Mouse (Mus musculus) limb, embryonic 14.5 days (tissue): ENCODE data around the gene Scn3b. TPM values are rescaled to one million over a fixed set of nuclear protein-coding genes. Genes with fewer than 3 reads are reported as not detected.
A peak's percentile ranks its signal among the peaks of the same experiment; 100 is the strongest.

Experiments used
- ATAC-seq: fragments of 200-750 bp; cut with Nextera tagmentation; 2 replicates; pipeline ENCODE4 v1.8.0; 2017; ENCODE audit warnings: low read depth, moderate number of reproducible peaks, moderate TSS enrichment; ENCODE audit not compliant: low FRiP score
- DNase-seq: peaks from one replicate; pipeline ENCODE4 v3.0.0-alpha.2; 2015; ENCODE audit warnings: low spot score
- H3K27ac ChIP-seq: fragments of 300-500 bp; sonication (generic); replicated peaks from 2 replicates; pipeline ENCODE4 v1.5.1; 2014; ENCODE audit warnings: low read depth, mild to moderate bottlenecking, low read length, moderate library complexity, mixed read lengths
- H3K27me3 ChIP-seq: fragments of 300-500 bp; sonication (generic); 2 replicates; pipeline ENCODE4 v1.6.1; 2014; ENCODE audit warnings: low read length, mixed read lengths; ENCODE audit not compliant: control insufficient read depth, insufficient read depth
- H3K36me3 ChIP-seq: fragments of 300-500 bp; sonication (generic); 2 replicates; pipeline ENCODE4 v1.6.1; 2014; ENCODE audit warnings: mild to moderate bottlenecking, low read length, moderate library complexity, mixed read lengths; ENCODE audit not compliant: control insufficient read depth, insufficient read depth
- H3K4me1 ChIP-seq: fragments of 300-500 bp; sonication (generic); 2 replicates; pipeline ENCODE4 v1.6.1; 2014; ENCODE audit warnings: antibody characterized with exemption, low read length, mixed read lengths; ENCODE audit not compliant: control insufficient read depth, insufficient read depth
- H3K4me2 ChIP-seq: fragments of 300-500 bp; sonication (generic); replicated peaks from 2 replicates; pipeline ENCODE4 v1.6.1; 2014; ENCODE audit warnings: low read depth, mild to moderate bottlenecking, low read length, moderate library complexity; ENCODE audit not compliant: severe bottlenecking
- H3K4me3 ChIP-seq: fragments of 300-500 bp; sonication (generic); replicated peaks from 2 replicates; pipeline ENCODE4 v1.5.1; 2014; ENCODE audit warnings: low read length
- H3K9ac ChIP-seq: fragments of 300-500 bp; sonication (generic); 2 replicates; pipeline ENCODE4 v1.6.1; 2014; ENCODE audit warnings: mild to moderate bottlenecking, low read depth, low read length, moderate library complexity; ENCODE audit not compliant: severe bottlenecking
- H3K9me3 ChIP-seq: fragments of 300-500 bp; sonication (generic); 2 replicates; pipeline ENCODE4 v1.6.1; 2016; ENCODE audit warnings: low read length; ENCODE audit not compliant: control insufficient read depth
- POLR2A ChIP-seq: fragments of 200-500 bp; IDR thresholded peaks from 2 replicates; pipeline ENCODE4 v1.8.0; 2012; ENCODE audit warnings: inconsistent platforms, mild to moderate bottlenecking, moderate library complexity, borderline replicate concordance; ENCODE audit not compliant: insufficient read depth, insufficient read length; ENCODE audit errors: extremely low read depth
- WGBS: fragments of 180-500 bp; shearing (Covaris S2); extraction: QIAGEN DNeasy Blood & Tissue Kit; methylation state at CpG from one replicate; pipeline ENCODE4 v1.1.7; 2014; 5-methylcytosine and 5-hydroxymethylcytosine counted together
- polyA plus RNA-seq, 2 experiments: library from polyadenylated mRNA; depleted of rRNA in 1 of 2; stranded (reverse) in 1 of 2; unstranded in 1 of 2; fragments of >200 nt; fragmentation: Nextera tagmentation in 1 of 2; extraction: Ambion mirVana in 1 of 2; gene quantifications; 2 replicates each; pipeline versions ENCODE4 v1.2.1 to v1.2.3; 2012 to 2014

Scn3b gene
- polyA plus RNA-seq, 2 experiments: 14.6 to 15.8 TPM

DNA sequence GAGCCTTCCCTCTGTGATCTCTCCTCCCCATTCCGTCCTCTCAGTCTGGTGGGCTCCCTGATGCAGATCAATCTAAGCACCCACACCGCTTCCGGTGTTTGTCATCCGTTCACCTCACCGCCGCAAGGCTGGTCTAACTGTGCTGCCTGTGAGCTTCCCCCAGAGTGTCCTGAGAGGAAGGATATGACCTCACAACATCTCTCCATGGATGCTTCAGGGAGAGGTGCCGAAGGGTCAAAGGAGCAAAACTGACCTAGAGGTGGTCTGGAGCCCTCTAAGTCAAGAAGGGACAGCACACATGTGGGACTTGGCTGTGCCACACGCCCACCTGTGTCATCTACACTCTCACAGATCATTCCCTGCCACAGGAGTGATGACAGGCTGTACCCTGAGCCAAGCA, 33.4 kb downstream of the Scn3b start:
- WGBS: 88% methylated on average over 8 of the region's 8 CpGs
- Histone ChIP-seq H3K36me3 (peaks cover 18% of the 10 kb centered on the region), H3K4me3 (no peak overlapping the region), H3K4me1 (no peaks in the 10 kb centered on the region), H3K9me3 (no peaks in the 10 kb centered on the region), H3K27ac (no peak overlapping the region), H3K27me3 (no peaks in the 10 kb centered on the region), H3K9ac (no peak overlapping the region), H3K4me2 (no peak overlapping the region)
- DNase-seq: no peak
- no peak for TF ChIP-seq POLR2A
- ATAC-seq: no peak

GRCm38 (mm10) chr9:40304243-40304642, 35.2 kb downstream of the Scn3b start:
- no peak overlapping the region for H3K9ac ChIP-seq
- peaks cover 14% of the 10 kb centered on the region for H3K36me3 ChIP-seq
- H3K27me3 ChIP-seq: no peaks in the 10 kb centered on the region
- no peaks in the 10 kb centered on the region for H3K4me1 ChIP-seq
- no peak for ATAC-seq
- 97% methylated on average over 8 of the region's 8 CpGs for WGBS
- H3K9me3 ChIP-seq: no peaks in the 10 kb centered on the region
- H3K4me2 ChIP-seq: no peak overlapping the region
- H3K4me3 ChIP-seq: no peak overlapping the region
- no peak overlapping the region for H3K27ac ChIP-seq
- no peak for DNase-seq
- TF ChIP-seq POLR2A: no peak

- H3K4me3 ChIP-seq: no peak overlapping the region
- TF ChIP-seq POLR2A: no peak
- no peaks in the 10 kb centered on the region for H3K4me1 ChIP-seq
- H3K36me3 ChIP-seq: peaks cover 9% of the 10 kb centered on the region
- no peak overlapping the region for H3K4me2 ChIP-seq
- no peaks in the 10 kb centered on the region for H3K9me3 ChIP-seq
- no peak for DNase-seq
- peak; percentile 65 for ATAC-seq
- no peak overlapping the region for H3K27ac ChIP-seq
- no peak overlapping the region for H3K9ac ChIP-seq
- WGBS: 69% methylated on average over 3 of the region's 3 CpGs
- H3K27me3 ChIP-seq: no peaks in the 10 kb centered on the region
These were observed 38.3 kb downstream of the Scn3b start for GRCm38 (mm10) chr9:40307311-40307710.

- Histone ChIP-seq H3K4me3 (no peak overlapping the region), H3K9ac (no peak overlapping the region), H3K4me1 (no peaks in the 10 kb centered on the region), H3K9me3 (no peaks in the 10 kb centered on the region), H3K4me2 (no peak overlapping the region), H3K36me3 (peaks cover 7% of the 10 kb centered on the region; the same call in 1 of the 2 replicates), H3K27me3 (no peaks in the 10 kb centered on the region), H3K27ac (no peak overlapping the region)
- WGBS: 89% methylated on average over 6 of the region's 6 CpGs
- no peak for TF ChIP-seq POLR2A
- DNase-seq (no peak), ATAC-seq (no peak)
These were observed 40.9 kb downstream of the Scn3b start for GRCm38 (mm10) chr9:40309876-40310275.

DNA sequence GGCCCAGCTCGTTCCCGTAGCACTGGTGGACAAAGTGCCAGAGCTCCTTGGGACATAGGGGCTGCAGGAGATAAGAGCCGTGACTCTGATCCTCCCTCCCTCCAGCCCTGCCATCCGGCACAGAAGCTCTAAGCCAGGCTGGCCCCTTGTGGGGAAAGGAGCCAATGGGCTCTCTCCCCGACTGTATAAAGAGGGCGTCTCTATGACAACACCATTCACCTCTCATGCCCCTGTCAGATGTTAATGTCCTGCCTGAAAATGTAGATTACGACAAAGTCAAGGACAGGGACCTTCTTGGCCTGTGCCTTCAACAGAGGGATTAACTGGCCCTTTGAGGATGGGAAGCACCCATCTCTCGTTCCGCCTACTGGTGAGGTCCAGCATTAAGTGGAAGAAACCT, 42.8 kb downstream of the Scn3b start:
- 76% methylated on average over 9 of the region's 9 CpGs for WGBS
- Histone ChIP-seq H3K9me3 (no peaks in the 10 kb centered on the region), H3K27me3 (no peaks in the 10 kb centered on the region), H3K4me1 (no peaks in the 10 kb centered on the region), H3K27ac (no peak overlapping the region), H3K9ac (no peak overlapping the region), H3K36me3 (0 out of 2 replicates have a peak, but pooled peaks cover 2% of the 10 kb centered on the region), H3K4me3 (no peak overlapping the region), H3K4me2 (no peak overlapping the region)
- ATAC-seq (no peak), DNase-seq (no peak)
- TF ChIP-seq POLR2A: no peak

DNA sequence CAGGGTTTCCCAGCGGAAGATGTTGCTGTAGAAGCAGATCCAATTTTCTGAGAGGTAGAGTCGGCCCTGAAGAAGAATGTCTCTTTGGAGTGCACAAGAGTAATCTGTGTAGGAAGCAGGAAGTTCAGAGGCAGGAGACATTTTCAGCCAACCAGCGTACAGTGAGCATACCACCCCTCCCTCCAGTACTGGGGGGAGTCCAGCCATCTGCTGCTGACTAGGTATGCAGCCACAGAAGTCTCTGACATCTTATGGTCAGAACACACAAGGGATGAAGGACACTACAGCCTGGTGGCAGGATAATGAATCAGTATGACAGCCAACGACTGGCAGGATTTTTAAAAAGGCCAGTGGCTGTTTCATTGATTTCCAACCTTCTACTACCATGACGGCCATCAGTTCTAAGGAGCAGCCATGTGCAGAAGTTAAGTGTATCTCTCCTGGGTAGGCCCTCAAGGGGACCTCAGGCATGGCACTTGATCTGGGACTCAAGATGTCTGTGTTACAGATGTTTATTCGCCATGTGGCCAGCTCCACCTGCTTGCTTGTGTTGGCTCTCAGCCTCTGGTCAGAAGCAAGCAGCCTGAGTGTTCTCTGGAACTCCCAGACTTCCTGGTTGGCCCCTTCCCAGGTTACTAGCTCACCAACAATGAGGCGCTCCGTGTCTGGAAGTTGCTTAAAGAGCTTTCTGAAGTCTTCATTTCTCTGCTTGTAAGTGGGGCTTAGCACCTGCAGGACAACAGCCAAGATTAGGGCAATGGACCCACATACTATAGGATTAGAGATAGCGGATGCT, 48.0 kb downstream of the Scn3b start:
- no peak overlapping the region for H3K4me2 ChIP-seq
- ATAC-seq: no peak
- DNase-seq: no peak
- no peak for TF ChIP-seq POLR2A
- no peak overlapping the region for H3K4me3 ChIP-seq
- no peaks in the 10 kb centered on the region for H3K9me3 ChIP-seq
- 0 out of 2 replicates have a peak, but pooled peaks cover 2% of the 10 kb centered on the region for H3K36me3 ChIP-seq
- no peak overlapping the region for H3K27ac ChIP-seq
- H3K4me1 ChIP-seq: peaks cover 15% of the 10 kb centered on the region
- no peaks in the 10 kb centered on the region for H3K27me3 ChIP-seq
- no peak overlapping the region for H3K9ac ChIP-seq
- 85% methylated on average over 9 of the region's 9 CpGs for WGBS
